Mouse (Mus musculus): ENCODE measurements around the gene Vopp1.

- TF ChIP-seq CTCF (IDR thresholded peaks at IDR 0.05), result no peak
- TF ChIP-seq EP300 (IDR thresholded peaks at IDR 0.05; ENCODE audit: insufficient read depth, low read depth, low read length), result no peak
Observed at GRCm38 (mm10) chr6:57693116-57693515, 131.8 kb downstream of the Vopp1 start.

Data from heart, adult 2 months (tissue).